Mouse (Mus musculus): ENCODE results near the gene Lin7b. TPM values are rescaled to one million over a fixed set of nuclear protein-coding genes. Genes with fewer than 3 reads are reported as not detected.
"Not testable (repeated sequence)": the region's sequence is repeated elsewhere in the genome, so short reads cannot be mapped to it uniquely, and the experiment has no call there.

Gene Lin7b
- polyA plus RNA-seq, 1 experiment from 2014 or later, result 0.79 TPM

DNA sequence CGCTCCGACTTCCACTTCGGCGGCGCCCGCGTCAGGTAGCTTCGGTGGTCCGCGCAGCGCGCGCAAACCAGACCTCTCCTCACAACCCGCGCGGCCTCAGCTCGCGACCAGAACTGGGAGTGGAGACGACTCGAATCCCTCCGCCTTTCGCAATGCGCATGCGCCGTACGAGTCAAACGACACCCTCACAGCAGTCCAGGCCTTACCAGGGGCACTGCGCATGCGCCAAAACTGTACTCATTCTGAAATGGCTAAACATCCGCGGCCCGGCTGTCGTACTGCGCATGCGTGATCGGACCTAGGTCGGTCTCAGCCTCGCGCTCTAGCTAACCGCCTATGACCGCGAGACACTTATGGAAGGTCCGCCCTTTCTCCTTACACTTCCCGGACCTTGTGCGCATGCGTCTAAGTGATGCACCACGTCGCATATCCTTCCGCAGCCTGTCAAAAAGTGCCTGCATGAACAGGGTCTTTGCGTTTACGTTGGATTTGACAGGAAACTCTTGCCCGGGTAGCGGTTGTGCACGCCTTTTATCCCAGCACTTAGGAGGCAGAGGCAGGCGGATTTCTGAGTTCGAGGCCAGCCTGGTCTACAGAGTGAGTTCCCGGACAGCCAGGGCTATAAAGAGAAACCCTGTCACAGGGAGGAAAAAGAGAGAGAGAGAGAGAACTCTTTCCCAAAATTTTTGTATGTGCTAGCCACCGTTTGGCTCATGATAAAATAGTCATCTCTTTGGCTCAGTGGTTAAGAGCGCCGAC is 25.4 kb upstream of the Lin7b start, which contains the start of gene Snrnp70:
Gene Snrnp70 (minus strand): TSS at position 165 of the 759 bp plus-strand sequence.
- peak; percentile 100 for DNase-seq (ENCODE audit: low spot score)

DNA sequence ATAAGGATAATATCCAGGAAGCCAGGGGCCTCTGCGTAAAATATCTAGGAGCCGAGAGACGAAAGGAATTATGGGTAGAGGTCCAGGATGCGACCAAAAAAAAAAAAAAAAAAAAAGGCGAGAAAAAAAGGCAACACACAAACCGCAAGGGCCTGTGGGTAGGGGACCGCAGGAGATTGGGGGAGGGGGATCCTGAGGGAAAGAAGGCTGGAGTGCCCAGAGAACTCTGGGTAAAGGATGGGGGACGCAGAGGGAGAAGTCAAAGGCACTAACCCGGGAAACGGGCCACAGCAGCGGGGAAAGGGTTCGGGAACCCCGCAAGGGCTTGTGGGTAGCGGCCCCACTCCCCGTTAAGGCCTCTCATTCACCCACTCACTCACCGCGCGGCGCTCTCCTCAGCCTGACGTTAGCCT is 24.8 kb upstream of the Lin7b start:
- no peak for DNase-seq (ENCODE audit: low spot score)

DNA sequence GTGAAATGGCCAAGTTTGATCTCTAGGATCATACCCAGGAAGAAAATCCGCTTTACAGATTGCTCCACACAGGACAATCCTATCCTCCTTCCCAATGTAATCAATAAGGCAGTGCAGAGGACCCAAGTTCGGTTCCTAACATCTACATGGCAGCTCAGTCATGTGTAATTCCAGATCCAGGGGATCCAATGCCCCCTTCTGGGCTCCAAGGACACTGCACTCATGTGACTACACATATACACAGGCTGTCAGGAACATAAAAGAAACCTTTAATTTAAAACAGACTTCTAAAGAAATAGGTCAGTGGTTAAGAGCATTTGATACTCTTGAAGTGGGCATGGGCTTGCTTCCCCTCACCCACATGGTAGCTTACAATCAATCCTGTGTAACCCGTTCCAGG is 15.7 kb upstream of the Lin7b start:
- no peak for DNase-seq (ENCODE audit: low spot score)

DNA sequence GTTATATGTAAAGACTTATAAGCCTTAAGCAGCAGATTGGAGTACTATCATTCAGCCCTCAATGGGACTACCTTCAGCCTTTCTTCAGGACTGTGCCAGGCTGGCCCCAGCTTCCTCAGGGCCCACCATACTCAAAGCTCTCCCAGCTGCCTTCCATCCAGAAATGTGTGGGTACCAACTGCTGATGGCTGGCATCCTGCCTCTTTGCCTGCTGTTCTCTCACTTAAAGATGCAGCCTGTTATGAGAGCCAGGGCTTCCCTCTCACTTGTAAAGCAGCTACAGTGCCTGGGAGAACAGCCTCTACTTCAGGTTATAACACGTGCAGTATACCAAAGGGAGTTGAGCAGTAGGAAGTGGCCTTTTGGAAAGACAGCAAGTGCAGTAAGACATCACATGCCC is 5.7 kb upstream of the Lin7b start:
- DNase-seq (ENCODE audit: low spot score), result no peak

DNA sequence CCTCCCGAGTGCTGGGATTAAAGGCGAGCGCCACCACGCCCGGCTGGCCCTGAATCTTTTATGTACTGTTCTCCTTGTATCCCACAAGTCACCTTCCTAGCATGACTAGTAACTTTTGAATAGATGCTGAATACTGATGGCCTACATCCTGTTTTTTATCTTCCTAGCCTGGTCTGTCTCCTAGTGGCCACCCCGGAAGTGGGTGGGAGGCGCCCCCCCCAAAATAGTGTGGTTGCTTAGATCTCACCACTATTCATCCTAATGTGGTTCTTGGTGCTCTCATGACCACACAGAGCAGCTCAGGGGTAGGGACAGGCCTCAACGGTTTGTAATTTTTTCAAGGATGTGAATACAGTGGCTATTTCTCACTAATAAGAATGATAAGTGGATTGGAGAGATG is 4.2 kb upstream of the Lin7b start:
- DNase-seq (ENCODE audit: low spot score), result no peak

DNA sequence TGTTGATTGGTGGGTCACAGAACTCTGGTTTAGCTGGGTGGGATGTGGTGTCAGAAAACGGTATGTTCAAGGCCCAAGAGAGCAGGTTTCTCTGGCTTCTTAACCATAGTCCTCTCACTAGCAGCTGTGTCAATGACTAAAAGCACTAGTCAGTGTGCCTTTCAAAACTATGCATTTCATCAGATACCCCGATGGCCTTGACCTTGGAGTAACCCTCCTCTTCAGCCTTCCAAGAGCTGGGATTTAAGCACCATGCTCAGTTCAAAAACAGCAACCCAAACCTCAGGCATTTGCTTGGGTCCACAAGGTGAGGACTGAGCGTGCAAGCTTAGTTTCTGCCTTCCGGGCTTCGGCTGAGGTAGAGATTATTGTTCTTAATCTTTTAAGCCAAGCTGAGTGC is 2.0 kb upstream of the Lin7b start:
- DNase-seq (ENCODE audit: low spot score), result no peak

DNA sequence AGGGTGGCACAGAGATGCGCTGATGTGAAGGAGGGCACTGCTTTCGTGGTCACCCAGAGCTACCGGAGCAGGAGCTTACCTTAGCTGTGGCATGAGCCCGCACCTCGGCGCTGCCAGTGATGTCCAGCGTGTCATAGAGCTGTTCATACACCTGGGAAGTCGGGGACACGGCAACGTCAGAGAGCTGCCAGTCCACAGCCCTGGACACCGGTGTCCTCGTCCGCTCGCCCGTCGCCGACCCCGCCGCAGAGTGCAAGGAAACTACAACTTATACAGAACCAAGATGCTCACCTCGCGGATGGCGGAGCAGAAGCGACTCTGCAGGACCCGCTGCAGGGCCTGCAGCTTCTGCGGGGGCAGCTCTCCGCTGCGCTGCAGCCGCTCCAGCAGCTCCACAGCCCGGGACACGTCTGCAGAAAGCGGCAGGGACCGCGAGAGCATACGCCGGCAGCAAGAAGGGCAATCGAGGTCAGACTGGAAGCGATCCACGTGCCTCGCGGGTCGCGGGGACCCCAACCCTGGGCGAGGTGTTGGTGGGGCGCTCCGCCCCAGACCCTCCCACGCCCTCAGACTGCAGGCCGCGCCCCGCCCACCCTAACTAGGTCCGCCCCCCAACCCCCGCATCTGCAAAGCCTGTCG is 428 bp downstream of the Lin7b start:
- no peak for DNase-seq (ENCODE audit: low spot score)

DNA sequence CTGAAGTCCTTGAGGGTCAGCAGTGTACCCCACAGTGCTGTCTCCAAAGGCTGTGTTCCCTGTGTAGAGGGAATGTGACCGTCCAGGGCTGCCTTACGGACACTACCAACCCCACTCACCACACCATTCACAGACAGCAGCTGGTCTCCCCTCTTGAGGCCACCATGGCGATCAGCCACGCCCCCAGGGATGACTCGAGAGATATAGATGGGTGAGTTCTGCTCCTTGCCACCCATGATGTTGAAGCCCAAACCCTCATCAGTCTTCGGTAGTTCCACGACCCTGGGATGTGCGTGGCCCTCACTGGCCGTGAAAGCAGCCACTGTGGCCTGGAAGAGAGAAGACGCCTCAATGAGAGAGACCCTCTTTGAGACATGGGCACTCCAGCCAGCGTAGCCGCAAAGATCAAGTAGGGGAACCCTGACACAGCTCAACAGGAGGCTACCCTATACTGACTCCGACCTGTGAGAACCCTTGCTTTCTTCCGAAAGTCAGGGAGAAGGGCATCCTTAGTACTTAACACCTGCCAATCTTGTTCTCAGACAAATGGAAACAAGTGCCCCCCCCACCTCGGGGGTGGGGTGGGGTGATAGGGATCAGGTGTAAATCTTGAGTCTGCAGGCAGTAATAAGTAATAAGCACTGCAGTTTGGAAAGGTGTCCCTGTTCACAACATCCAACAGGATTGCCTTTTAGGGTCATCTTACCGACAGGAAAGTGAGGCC is 1.2 kb downstream of the Lin7b start:
- no peak for DNase-seq (ENCODE audit: low spot score)

DNA sequence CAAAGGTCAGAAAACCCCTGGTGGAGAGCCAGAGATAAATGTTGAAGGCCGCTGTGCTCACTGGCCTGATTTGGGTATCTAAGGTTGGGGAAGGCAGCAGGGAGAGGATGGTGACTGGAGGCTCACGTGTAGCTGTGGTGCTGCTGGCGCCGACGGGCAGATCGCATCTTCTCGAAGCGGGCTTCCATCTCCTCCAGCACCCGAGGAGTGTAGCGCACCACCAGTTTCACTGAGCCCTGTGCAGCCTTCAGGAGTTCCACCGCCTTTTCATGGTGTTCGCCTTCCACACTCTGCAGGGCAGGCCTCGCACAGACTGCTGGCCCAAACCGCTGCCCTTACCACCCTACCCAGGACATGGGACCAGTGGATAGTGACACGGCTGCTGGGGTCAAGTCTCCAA is 2.2 kb downstream of the Lin7b start:
- no peak for DNase-seq (ENCODE audit: low spot score)

DNA sequence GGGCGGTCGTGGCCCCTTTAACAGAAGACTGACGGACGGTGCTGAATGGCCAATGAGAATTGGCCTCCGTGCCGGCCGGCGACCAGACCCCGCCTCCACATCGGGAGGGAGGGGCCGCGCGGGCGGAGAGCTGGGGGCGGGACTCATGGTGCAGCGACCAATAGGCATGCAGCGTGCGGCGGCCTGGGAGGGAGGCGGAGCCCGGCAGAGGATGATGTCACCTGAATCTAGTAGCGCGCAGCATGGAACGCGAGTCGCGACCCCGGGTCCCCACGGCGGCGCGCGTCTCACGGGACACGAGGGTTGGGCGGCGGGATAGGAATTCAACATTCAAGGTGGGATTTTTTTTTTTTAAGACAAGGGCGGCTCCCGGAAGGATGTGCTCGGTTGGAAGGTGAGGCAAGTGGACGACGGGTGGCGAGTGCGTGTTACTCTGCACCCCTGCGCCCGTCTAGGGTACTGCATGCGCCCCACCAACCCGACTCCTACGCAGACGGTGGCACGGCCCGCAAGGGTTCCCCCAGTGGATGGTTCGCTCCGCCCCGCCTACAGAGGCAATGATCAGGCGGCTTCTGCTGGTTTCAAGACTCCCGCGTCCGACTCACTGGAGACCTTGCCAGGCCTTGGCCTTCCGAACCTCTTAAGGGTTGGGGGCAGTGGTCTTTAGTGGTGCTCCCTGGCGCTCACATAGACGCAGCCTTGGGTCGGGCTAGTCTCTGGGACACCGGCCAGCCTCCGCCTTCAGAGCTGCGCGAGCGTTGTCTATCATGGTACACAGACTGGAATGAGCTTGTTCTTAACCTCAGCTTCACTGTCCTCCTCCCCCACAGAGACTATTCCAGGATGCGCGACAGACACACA is 3.1 kb downstream of the Lin7b start:
- peak; percentile 96 for DNase-seq (ENCODE audit: low spot score)

DNA sequence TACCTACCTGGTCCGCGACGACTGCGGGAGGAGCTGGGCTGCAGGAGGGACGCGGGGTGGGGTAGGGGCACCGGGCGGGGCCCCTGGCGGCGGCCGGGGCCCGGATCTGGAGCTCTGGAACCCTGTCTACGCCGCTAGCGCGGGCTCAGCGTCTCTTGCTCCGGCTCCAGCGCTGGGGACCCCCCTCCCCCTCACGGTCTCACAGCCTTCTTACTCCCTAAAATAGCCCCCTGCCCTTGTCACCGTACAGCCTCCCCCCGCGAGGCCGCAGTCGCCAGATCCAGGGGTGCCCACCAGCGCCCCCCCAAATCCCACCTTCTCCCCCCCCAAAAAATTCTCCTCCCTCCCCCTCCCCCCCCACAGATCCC is 3.7 kb downstream of the Lin7b start, which contains the start of gene Ppfia3:
Gene Ppfia3 (minus strand): TSS at position 368 of the 368 bp plus-strand sequence.
- DNase-seq (ENCODE audit: low spot score), result peak; percentile 40

DNA sequence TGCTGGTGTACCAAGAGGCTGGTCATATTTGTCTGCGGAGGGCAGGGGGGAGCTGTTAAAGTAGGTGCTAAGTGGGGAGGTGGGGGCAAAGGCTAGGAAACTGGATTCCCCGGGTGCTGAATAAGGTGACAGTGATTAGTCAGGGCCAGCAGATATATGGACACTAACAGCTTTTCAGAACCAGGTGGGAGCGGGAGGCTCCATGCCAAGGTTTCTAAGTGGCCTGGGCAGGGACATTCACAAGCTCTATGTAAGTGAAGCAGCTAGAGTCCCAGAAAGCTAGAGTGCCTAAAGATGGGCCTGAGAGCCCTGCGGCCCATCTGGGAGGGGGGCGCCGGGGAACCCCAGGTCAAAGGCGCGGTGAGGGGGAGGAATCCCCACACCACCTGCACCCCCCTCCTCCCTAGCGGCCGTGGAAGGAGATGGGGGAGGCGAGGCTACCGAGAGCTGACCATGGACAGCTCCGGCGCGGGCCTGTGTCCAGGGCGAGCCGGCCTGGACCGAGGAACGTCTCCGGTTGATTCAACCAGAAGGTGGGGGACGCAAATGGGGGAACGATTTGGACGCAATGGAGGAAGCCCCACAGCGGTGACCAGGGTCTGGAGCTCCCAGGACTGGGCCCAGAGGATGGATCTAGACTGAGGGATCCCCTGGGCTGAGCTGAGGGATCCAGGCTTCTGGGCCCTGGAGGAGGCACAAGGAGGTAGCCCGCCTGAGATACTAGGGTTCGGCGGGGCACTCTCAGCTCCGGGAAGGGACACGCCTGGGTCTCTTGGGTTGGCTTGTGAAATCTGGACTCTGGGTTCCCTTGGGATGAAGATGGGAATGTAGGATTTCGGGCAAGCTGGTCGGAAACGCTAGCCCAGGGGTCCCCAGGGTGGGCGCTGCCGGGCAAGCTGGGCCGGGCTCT is 4.4 kb downstream of the Lin7b start:
- no peak for DNase-seq (ENCODE audit: low spot score)

DNA sequence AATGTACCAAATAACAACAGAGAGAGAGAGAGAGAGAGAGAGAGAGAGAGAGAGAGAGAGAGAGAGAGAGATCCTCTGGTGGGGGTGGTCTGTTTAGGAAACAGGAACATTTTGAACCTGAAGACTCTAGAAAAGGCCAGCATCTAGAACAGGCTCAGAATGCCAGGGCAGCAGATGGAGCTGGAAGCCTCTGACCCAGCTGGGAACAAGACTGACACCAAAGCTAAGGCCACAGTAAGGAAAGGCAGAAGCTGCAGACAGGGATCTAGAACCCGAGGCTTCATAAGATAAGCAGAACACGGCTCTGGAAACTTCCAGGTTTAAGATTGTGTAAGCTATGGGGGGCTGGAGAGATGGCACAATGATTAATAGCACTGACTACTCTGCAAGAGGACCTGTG is 6.4 kb downstream of the Lin7b start:
- DNase-seq (ENCODE audit: low spot score), result no peak

DNA sequence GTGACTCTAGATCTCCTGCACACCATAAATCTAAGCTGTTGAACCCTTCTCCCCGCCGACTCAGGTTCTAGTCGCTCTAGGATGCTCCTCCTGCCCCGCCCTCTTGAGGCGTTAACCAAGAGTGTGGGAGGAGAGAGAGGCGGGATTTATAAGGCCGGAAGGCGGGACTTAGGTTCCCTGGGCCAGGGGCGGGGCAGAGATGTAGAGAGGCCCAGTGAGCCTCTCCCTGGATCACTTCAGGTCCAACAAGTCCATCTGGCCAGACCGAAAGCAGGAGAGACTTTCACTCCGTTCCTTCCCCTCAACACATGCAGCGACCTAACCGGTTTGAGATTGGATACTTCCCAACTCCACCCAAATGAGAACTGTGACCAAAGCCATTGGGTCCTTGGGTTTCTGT is 7.6 kb downstream of the Lin7b start:
- peak; percentile 65 for DNase-seq (ENCODE audit: low spot score)

DNA sequence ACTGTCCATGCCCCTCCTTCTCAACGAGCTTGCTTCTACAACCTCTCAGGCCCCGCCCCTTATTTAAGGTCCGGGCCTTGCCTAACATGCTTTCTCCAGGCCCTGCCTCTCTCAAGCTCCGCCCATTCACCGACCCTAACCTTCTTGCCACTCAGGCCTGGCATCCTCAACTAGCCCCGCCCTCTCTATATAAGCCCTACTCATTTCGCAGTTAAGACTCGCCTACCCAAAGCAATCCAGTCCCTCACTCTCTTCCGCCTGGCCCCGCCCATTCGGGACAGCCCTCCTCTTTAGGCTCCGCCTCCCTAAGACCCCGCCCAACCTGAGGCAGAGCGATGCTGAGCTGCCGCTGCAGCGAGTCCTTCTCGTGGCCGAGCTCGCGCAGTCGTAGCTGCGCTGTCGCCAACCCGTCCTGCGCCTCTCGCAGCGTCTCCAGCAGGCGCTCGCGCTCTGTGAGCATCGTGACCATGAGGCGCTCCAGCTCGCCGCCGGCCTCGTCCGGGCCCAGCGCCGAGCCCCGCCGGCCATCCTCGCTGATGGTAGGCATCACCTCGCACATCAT is 9.1 kb downstream of the Lin7b start:
- DNase-seq (ENCODE audit: low spot score), result peak; percentile 74

DNA sequence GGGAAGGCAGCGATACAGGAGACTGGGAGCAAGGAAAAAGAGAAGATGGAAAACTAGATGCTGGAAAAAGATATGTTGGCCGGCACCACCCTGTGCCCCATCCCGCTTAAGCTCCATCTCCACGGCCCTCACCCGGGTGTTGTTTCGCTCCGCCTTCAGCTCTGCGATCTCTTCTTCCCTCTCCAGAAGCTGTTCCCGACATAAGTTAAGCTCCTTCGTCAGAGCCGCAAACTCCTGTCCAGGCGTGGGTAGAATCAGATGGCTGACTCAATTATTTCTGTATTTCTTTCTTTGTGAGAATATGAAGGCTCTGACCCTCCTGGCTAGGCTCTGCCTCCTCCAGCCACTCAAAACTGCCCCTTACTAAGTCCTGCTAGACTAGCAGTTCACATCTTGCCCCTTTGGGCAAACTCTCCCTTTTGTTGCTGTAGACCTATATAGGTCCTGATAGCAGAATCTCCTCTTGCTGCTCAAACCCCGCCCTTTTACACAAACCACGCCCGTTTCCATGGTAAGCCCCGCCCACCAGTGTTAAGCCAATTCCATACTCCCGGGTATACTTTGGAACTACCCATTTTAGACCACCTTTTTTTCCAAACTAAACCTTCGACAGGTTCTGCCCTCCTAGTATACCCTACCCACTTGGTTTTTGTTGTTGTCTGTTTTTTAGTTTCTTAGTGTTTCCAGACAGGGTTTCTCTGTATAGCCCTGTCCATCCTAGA is 9.8 kb downstream of the Lin7b start:
- no peak for DNase-seq (ENCODE audit: low spot score)

DNA sequence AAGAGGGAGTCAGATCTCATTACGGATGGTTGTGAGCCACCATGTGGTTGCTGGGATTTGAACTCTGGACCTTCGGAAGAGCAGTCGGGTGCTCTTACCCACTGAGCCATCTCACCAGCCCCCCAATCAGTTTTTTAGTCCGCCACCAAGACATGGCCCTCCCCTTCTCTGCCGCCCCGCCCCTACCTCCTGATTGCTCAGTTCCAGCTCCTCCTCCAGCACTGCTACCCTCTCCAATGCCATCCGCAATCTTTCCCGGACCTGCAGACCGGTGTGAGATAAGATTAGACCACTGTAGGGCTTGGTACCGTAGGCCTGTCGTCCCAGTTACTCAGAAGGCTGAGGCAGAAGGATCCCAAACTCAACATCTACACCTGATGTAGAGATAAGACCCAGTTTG is 11.3 kb downstream of the Lin7b start:
- not testable (repeated sequence) for DNase-seq (ENCODE audit: low spot score)

DNA sequence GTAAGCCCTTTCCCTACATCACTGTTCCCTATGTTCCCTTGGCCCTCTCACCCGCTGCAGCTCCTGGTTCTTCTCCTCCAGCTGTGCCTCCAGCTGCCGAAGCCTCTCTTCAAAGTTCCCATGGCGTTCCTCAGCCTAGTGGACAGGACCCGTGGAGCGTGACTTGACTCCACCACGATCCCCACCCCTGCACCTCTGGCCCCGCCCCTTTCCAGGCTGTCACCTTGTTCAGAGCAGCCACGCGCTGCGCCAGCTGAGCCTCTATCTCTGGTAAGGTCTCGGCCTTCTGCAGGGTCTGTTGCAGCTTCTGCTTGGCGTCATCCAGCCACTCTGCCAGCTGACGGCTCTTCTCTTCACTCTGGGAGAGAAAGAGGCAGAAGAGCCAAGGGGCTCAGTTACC is 14.3 kb downstream of the Lin7b start:
- no peak for DNase-seq (ENCODE audit: low spot score)

DNA sequence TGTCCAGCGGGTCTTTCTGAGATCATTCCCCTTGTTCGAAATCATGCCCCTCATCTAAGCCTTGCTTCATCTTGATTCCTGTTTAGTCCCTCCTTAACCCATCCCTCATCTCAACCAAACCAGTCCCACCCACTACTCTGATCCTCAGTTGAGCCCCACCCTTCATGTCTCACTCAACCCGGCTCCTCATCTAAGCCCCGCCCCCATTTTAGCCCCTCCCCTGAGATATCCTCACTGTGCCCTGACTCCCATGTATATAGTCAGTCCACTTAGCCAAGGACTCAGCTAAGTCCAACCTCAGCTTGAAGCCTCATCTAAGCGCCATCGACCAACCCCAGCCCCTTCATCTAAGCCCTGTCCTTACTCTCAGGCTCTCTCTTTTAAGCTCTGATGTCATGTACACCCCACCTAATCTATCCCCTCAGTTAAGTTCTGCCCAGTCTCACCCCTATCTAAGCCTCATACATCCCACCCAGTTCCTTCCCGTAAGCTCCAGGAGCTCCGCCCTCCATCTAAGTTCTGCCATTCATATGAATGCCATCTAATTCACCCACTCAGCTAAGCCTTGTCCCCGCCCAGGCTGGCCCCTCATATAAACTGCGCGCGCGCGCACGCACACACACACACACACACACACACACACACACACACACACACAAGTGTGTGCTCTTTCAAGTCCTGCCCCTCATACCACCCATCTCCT is 14.9 kb downstream of the Lin7b start:
- DNase-seq (ENCODE audit: low spot score), result no peak

Measured in thymus, postnatal 0 days (tissue).